Mouse (Mus musculus) thymus, adult 2 months (tissue): ENCODE results near the gene Cstb.

Source experiments
- CTCF ChIP-seq: fragments of 200-500 bp; IDR thresholded peaks from 2 replicates; pipeline ENCODE4 v1.5.1; 2012; ENCODE audit warnings: mild to moderate bottlenecking, control low read depth, low read length, moderate library complexity, borderline replicate concordance; ENCODE audit not compliant: control insufficient read depth, poor library complexity, insufficient read depth; ENCODE audit errors: extremely low read depth
- POLR2A ChIP-seq: fragments of 200-500 bp; IDR thresholded peaks from 2 replicates; pipeline ENCODE4 v1.6.1; 2012; ENCODE audit warnings: mild to moderate bottlenecking, low read length, control low read depth, moderate library complexity; ENCODE audit not compliant: control insufficient read depth, poor library complexity, insufficient read depth; ENCODE audit errors: extremely low read depth

- TF ChIP-seq CTCF (no peak), POLR2A (no peak)
These were observed 12.3 kb upstream of the Cstb start for GRCm38 (mm10) chr10:78413152-78413520.
